16 mouse cellular contexts compared by ENCODE assay signal in the genomic region with DNA sequence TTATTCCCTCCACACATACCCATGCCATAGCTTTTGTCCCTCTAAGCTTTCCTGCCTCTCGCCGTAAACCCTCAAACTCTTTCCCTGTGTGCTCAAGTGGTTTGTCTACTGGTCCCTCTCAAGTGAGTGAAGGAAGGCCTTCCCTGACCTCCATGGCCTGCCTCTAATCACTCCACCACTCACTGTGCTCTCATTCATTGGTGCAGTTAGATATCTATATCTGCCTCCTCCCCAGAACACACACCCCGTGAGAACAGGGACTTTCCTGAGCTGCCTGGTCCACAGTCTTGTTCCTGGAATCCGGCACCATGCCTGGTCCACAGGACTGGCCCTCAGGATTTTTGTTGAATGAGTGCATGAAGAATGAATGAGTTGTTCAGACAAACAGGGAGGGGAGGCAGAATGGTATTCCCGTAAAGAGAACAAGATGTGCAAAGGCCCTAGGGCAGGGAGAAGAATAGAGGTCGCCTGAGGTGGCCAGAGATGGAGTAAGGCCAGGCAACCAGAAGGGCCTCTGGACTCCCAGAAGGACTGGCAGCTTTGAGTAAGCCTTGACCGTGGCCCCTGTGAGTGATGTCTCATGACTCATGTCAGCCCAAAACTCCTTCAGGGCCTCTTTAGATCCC.
DNase-seq lines count a peak whose midpoint lies in the region; ATAC-seq and TF ChIP-seq lines count a peak whose summit lies in the region.
"Had no signal": no experiment of that assay in that cellular context is flagged by ENCODE, and none has a peak within 500 bp of the region (broad histone marks: within the 10 kb centered on the region; RNA-seq: fewer than 3 reads in every experiment).

No protein-coding gene starts in this region.

- peak overlapping the region; percentile 52 for H3K4me2 ChIP-seq in liver, embryonic 14.5 days (ENCODE audit: low read depth)
- H3K4me2 ChIP-seq: heart, embryonic 15.5 days; kidney, embryonic 15.5 days; limb, embryonic 12.5 days had no signal

- DNase-seq in spleen, adult 12 weeks (ENCODE audit: low spot score) = peak; percentile 40
- DNase-seq in spleen, postnatal 14 days (ENCODE audit: low spot score in 2 of 2) = no peak
- peak; percentile 53 to 77 (median 60) for DNase-seq in liver, embryonic 14.5 days (ENCODE audit: low read depth in 3 of 3, low spot score in 3 of 3)
- DNase-seq in thymus, adult 2 months = no peak
- no peak for DNase-seq in lung, adult 18-20 months
- DNase-seq in left cerebral cortex, postnatal 14 days (ENCODE audit: low spot score in 2 of 2) = no peak
- DNase-seq: adrenal gland, postnatal 14 days; B cell, adult 2 months; cerebellum, postnatal 10 days; gastrocnemius, postnatal 10 days; heart, adult 18-20 months; thymus, postnatal 4 days had no signal

- H3K9me3 ChIP-seq in liver, embryonic 14.5 days (ENCODE audit: control insufficient read depth, low read length) = no peaks in the 10 kb centered on the region
- H3K9me3 ChIP-seq: heart, embryonic 15.5 days; kidney, embryonic 15.5 days; limb, embryonic 12.5 days had no signal

- intact Hi-C loops in left cerebral cortex, postnatal 14 days (cut with DNase I) = no loop called here

- no peak for TF ChIP-seq POLR2A in embryonic fibroblast, embryonic 13.5 days (IDR thresholded peaks at IDR 0.05; ENCODE audit: low read depth, low read length)
- no peak for TF ChIP-seq POLR2A in thymus, adult 2 months (IDR thresholded peaks at IDR 0.05; ENCODE audit: control insufficient read depth, extremely low read depth, insufficient read depth, low read length, poor library complexity)

- H3K9ac ChIP-seq in liver, embryonic 14.5 days (replicated peaks) = no peak overlapping the region
- H3K9ac ChIP-seq: heart, embryonic 15.5 days; kidney, embryonic 15.5 days; limb, embryonic 12.5 days had no signal

- no peaks in the 10 kb centered on the region for H3K27me3 ChIP-seq in liver, embryonic 14.5 days (ENCODE audit: control insufficient read depth, insufficient read depth, low read length)
- H3K27me3 ChIP-seq in thymus, adult 2 months (ENCODE audit: control insufficient read depth, insufficient read depth, low read length) = no peaks in the 10 kb centered on the region
- H3K27me3 ChIP-seq: heart, embryonic 15.5 days; kidney, embryonic 15.5 days; limb, embryonic 12.5 days had no signal

- TF ChIP-seq CTCF in embryonic fibroblast, embryonic 13.5 days (IDR thresholded peaks at IDR 0.05; ENCODE audit: borderline replicate concordance, insufficient read depth, low read length) = no peak
- no peak for TF ChIP-seq CTCF in liver, embryonic 14.5 days (IDR thresholded peaks at IDR 0.05; ENCODE audit: low read depth)
- no peak for TF ChIP-seq CTCF in thymus, adult 2 months (IDR thresholded peaks at IDR 0.05; ENCODE audit: borderline replicate concordance, control insufficient read depth, extremely low read depth, insufficient read depth, low read length, poor library complexity)

- peak; percentile 83 for TF ChIP-seq EP300 in liver, embryonic 14.5 days (IDR thresholded peaks at IDR 0.05; ENCODE audit: low read depth)

- H3K27ac ChIP-seq in embryonic fibroblast, embryonic 13.5 days (ENCODE audit: insufficient read depth, low read length) = peak overlapping the region; percentile 19
- peak overlapping the region; percentile 70; the same call in 1 of the 2 replicates for H3K27ac ChIP-seq in liver, embryonic 14.5 days
- no peak overlapping the region for H3K27ac ChIP-seq in thymus, adult 2 months (ENCODE audit: control insufficient read depth, insufficient read depth, low read length)
- H3K27ac ChIP-seq: heart, embryonic 15.5 days; kidney, embryonic 15.5 days; limb, embryonic 12.5 days had no signal

- H3K36me3 ChIP-seq in liver, embryonic 14.5 days (replicated peaks; ENCODE audit: control insufficient read depth, insufficient read depth, low read depth) = no peaks in the 10 kb centered on the region
- H3K36me3 ChIP-seq in thymus, adult 2 months (ENCODE audit: control insufficient read depth, insufficient read depth, low read length) = no peaks in the 10 kb centered on the region
- H3K36me3 ChIP-seq: heart, embryonic 15.5 days; kidney, embryonic 15.5 days had no signal

- H3K4me3 ChIP-seq in embryonic fibroblast, embryonic 13.5 days (ENCODE audit: insufficient read depth, low read length) = no peak overlapping the region
- no peak overlapping the region for H3K4me3 ChIP-seq in liver, embryonic 14.5 days (ENCODE audit: insufficient read depth in 1 of 2, low read depth in 2 of 2, low read length in 2 of 2)
- no peak overlapping the region for H3K4me3 ChIP-seq in thymus, adult 2 months (ENCODE audit: control insufficient read depth, insufficient read depth, low read length)
- H3K4me3 ChIP-seq: heart, embryonic 15.5 days; kidney, embryonic 15.5 days; limb, embryonic 12.5 days had no signal

- WGBS in liver, embryonic 14.5 days (ENCODE audit: insufficient replicate concordance) = 61% methylated on average over 7 of the region's 7 CpGs
- WGBS in thymus, adult 2 months = 96% methylated on average over 7 of the region's 7 CpGs

- no peaks in the 10 kb centered on the region; the same call in 1 of the 2 replicates for H3K4me1 ChIP-seq in embryonic fibroblast, embryonic 13.5 days (ENCODE audit: control insufficient read depth, insufficient read depth, low read length)
- H3K4me1 ChIP-seq in liver, embryonic 14.5 days (replicated peaks; ENCODE audit: control insufficient read depth in 2 of 2, insufficient read depth in 2 of 2, low read length in 1 of 2) = peaks cover 26 to 36% of the 10 kb centered on the region in 2 experiments
- no peaks in the 10 kb centered on the region for H3K4me1 ChIP-seq in thymus, adult 2 months (replicated peaks; ENCODE audit: control insufficient read depth, insufficient read depth, low read length)
- H3K4me1 ChIP-seq: kidney, embryonic 15.5 days had no signal

- ATAC-seq in liver, embryonic 14.5 days (ENCODE audit: insufficient read depth) = peak; percentile 83

Comparison
In these comparisons a context has a peak if more than half of its experiments do, and no peak if none do; other contexts are left out.
1. DNase-seq: peak in spleen, adult 12 weeks (single experiment) and liver, embryonic 14.5 days (3 of 3); none in spleen, postnatal 14 days (0 of 2), thymus, adult 2 months (single experiment), lung, adult 18-20 months (0 of 2) and left cerebral cortex, postnatal 14 days (0 of 2).